Mouse (Mus musculus) cerebellum, postnatal 25 days (tissue): ENCODE results near the gene Tat.
"Not testable (repeated sequence)": the region's sequence is repeated elsewhere in the genome, so short reads cannot be mapped to it uniquely, and the experiment has no call there.

Source experiments
- DNase-seq, 2 experiments: peaks; one replicate each; pipeline ENCODE4 v3.0.0; 2021; ENCODE audit warnings: mixed read lengths in 2 of 2

Tat gene

GRCm38 (mm10) chr8:109983944-109984343 is 6.3 kb upstream of the Tat start:
- no peak for DNase-seq

DNA sequence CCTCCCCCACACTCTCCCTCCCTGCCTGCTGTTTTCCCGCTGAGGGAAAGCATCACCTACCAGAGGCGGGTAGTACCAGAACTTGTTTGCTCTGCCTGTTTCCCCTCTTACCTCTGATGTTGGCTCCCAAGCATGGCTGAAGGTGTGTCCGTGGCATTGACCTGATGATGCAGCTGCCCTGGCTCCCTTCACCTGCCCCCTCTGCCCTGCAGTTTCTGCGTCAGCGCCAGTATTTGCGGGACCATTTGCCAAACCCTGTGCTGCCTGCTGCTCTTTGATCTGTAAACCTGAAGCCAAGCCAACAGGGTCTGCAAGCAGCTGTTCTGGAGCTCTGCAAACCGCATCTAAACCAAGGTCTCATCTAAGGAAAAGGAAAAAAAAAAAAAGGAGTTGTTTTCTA is 3.9 kb upstream of the Tat start:
- no peak for DNase-seq

DNA sequence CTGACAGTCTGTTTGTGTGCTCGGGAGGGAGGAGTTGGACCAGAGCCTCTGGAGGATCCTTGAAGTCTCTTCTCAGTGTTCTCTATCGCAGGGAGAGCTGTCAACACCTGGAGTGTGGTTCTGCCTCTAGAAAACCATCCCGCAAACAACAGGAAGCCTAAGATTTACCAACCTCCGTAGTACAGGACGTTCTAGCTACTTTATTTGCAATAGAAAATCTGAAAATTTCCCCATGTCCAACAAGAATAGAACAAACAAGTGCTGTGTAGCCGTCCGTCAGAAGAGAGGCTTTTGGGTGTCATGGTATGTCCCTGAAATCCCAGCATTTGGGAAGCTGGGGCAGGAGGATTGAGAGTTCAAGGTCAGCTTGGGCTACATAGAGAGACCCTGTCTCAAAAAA is 2.5 kb upstream of the Tat start:
- DNase-seq: no peak

DNA sequence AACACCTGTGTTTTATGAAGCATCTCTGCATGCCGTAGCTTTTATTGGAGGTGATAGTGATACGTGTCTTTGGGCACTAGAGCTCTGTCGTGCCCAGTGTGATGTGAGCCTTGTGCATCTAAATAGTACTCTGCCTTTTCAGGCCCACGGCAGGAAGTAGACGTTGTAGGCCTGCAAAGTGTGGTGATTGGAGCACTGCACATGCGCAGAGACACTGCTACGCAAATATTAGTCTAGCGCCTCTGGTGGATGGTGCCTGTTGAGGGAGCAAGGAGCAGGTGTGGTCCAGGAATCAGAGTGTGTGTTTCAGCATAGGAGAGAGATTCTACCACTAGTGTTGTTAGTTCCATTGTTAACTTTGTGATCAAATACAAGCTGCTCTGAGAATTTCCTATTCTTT is 1.1 kb upstream of the Tat start:
- no peak for DNase-seq

DNA sequence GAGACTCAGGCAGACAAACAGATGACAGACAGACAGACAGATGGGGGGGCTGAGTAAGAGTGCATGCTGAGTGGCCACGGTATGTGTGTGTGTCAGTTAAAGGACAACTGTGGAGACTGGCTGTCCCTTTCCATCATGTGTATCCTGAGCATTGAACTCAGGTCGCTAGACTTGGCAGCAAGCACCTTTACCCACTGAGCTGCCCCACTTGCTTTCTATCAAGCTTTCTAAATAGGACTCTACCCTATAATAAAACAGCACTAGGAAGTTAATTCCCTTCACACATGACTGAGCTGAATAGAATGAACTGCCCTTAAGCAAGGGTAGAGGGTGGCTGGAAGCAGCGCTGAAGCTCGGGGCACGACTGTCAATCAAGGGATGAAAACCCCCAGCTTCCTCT is 1.9 kb downstream of the Tat start:
- DNase-seq: no peak

- DNase-seq: no peak
Observed at GRCm38 (mm10) chr8:109992951-109993350, 2.7 kb downstream of the Tat start.

DNA sequence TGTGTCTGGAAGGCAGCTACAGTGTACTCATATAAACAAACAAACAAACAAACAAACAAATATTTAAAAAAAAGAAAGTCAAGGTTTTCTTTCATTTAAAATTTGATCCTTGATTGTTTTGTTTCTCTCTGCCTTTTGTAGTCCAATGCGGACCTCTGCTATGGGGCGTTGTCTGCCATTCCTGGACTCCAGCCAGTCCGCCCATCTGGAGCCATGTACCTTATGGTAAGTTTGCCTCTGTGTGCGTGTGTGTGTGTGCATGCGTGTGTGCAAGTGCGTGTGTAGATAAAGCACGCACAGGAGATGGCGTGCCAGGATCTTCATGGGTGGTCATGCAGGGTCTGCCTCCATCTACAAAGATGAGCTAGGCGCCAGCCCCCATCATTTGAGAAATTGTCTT is 7.1 kb downstream of the Tat start:
- peak in 1 of 2 experiments; percentile 15 for DNase-seq

GRCm38 (mm10) chr8:109998066-109998465 is 7.8 kb downstream of the Tat start:
- DNase-seq: no peak

DNA sequence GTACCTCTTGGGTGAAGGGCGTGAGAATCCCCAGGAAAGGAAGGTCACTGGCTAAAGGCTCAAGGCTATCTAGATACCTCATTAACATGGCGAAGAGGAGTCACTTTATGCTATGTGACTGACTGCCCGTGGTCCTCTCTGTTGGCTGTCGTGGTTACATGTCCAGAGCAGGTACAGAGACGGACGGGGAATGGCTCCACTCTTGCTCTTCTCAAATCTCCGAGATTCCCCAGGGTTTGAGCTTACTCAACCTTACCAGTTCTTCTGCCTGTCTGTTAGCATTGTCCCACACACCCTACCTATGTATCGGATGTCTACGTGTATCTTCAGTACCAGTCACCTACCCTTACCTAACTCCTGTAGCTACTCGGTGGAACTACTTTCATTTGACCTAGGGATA is 9.7 kb downstream of the Tat start:
- DNase-seq: no peak

DNA sequence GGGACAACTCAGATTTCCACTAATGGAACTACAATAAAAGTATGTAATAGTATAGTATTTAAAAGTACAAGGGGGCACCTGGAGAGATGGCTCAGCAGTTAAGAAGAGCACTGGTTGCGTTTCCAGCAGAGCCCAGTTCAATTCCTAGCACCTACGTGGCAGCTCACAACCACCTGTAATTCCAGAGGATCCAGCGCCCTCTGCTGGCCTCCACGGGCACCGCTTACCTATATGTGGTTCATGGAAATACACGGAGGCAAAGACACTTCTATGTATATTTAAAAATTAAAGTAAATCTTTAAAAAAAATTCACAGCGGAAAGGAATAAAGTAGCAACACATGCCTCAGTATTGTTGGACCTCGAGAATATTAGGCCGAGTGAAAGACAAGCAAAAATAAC is 12.7 kb downstream of the Tat start:
- peak in 1 of 2 experiments; percentile 22 for DNase-seq

DNA sequence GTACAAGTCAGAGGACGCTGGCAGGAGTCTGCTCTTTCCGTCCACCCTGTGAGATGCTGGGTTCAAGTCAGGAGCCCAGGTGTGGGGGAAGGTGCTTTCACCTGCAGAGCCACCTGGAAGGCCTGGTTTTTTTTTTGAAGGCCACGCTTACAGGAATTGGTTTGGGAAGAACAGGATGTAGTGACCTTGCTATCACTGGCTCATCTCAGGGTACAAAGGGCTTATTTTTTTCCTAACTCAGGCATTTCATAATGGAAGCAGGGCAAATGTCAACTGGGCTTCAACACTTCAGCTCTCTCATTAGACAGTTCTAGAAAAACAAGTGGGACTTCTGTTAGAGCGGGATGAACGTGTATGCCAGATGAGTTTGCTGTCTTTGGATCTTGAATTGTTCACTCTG is 14.1 kb downstream of the Tat start:
- no peak for DNase-seq

DNA sequence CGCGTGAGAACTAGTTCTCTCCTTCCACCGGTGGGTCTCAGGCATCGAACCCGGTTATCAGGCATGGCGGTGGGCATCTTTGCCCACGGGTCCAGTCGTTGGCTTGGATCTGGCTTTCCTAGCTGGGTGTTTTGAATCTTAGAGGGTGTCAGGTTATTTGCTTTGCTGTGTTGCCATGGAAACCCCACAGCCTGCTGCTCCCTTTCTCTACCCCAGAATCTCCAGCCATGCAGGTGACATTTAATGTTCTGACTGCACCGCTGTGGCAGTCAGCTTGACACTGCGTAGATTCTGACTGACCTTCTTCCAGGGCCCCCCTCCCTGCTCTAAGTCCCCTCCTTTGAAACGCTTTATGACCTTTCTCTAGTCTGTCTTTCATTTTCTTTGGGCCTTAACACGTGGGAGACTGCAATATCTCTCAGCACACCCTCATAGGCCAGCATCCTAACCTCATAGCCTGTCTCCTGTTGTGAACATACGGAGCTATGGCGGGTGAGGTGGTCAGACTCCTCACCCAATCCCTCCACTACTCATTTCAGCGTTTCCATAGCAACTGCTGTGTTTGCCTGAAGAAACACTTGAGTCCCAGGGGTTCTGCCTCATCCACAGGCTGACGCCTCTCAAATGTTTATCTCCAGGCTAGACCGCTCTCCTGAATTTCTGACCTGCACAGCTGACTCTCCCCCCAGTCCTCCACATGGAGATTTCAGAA is 16.2 kb downstream of the Tat start:
- no peak for DNase-seq

- no peak for DNase-seq
Observed at GRCm38 (mm10) chr8:110008228-110008994, 18.2 kb downstream of the Tat start.

DNA sequence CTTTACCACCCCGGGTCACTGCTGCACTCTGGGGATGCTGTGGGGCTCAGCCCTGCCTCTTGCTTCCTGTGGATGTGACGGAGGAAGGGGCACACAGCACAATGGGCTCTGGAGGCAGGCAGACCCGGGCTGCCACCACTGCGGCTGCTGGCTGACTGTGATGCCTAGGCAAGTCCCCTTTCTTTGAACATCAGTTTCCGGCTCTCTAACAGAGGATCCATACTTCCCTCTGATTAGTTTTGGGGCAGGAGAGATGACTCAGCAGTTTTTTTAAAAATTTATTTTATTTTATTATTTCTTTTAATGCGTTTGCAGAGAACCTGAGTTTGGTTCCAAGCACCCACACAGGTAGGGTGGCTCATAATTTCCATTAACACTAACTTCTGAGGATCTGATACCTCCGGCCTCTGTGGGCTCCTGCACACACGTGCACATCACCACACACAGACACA is 18.8 kb downstream of the Tat start:
- DNase-seq: no peak

GRCm38 (mm10) chr8:110010868-110011267 is 20.6 kb downstream of the Tat start:
- peak; percentile 39 to 67 for DNase-seq

GRCm38 (mm10) chr8:110022081-110022480 is 31.8 kb downstream of the Tat start:
- no peak for DNase-seq

DNA sequence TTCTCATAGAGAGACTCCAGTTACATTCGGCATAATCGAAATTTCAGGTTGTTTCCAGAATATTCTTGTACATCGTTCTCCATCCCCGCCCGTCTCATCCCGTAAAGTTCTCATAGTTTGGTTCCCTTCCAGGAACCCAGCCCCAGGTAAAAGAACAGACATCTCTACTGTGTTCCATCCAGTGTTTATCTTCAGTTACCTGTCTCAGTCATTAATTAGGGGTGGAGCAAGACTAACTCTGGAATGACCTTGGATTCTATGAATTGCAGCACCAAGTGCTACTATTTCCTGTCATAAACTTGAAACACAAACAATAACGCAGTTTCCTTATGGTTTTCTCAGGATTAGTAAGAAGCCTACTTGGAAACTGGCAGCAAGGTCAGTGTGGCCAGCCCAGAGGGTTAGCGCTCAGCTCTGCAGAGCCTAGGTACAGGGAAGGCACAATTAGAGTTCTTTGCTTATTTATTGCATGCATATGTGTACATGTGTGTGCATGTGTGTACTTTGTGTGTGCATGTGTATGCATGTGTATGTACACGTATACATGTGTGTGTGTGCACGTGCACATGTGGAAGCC is 32.6 kb downstream of the Tat start:
- DNase-seq: no peak

GRCm38 (mm10) chr8:110033771-110034170 is 43.5 kb downstream of the Tat start:
- DNase-seq: not testable (repeated sequence)

DNA sequence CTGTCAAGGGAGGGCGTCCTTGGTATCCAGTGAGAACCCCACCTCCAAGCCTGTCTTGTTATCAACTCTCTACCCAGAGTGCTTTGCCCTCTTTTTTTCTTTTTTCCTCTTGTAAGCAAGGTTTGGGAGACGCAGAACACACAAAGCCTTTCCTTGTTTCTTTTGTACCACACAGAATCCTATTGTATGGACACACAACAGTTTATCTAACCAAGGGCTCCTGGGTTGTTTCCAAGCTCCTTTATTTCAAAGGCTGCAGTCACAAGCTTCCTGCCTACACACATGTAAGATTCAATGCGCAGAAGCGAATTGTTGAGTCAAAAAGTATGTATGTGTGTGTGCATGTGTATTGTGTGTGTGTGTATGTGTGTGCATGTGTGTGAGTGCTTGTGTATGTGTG is 44.1 kb downstream of the Tat start:
- no peak for DNase-seq

GRCm38 (mm10) chr8:110036156-110036555 is 45.9 kb downstream of the Tat start:
- peak; percentile 11 to 38 for DNase-seq

DNA sequence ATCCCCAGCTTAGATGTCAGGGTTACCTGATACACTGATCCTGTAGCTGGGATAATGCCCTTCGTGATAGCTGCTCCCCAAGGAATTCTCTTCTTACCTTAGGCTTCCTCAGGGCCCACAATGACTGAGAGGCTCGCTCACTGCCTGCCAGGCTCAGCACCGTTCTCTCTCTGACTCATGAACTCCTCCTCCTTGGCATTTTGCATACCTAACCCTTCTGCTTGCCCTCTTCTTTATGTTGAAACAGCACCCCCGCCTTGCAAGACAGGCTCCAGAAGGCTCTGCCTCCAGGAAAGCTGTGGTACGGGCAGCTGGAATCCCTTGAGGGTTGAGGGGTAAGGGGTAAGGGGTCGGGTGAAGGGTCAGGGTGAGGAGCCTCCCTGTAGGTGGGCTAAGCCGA is 49.0 kb downstream of the Tat start:
- DNase-seq: no peak

DNA sequence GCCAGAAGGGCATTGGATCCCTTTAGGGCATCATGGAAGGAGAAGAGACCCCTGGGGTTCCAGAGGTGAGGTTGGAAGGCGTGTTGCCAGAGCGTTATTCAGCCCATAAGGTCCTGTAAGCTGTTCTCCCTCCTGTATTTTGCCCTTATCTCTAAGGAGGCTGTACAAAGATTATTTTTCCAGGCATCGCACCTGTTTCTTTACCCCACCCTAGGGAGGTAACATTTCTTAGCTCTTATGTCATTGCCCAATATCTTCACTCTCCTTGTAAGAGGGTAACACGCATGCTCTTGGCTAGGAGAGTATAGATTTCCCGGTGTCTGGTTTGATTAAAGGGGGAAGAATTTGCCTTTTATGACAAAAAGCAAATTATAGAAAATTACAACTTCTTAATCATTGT is 49.4 kb downstream of the Tat start, which contains the start of gene Chst4:
TSS of gene Chst4 (minus strand) at position 82 of the 400 bp plus-strand sequence.
- DNase-seq: no peak

- no peak for DNase-seq
Observed at GRCm38 (mm10) chr8:110040509-110040908, 50.3 kb downstream of the Tat start.
